Mouse (Mus musculus): ENCODE measurements around the gene Fzd4. TPM values are rescaled to one million over a fixed set of nuclear protein-coding genes. Genes with fewer than 3 reads are reported as not detected.

The Fzd4 gene
- polyA plus RNA-seq, 1 experiment, result 0.60 TPM

DNA sequence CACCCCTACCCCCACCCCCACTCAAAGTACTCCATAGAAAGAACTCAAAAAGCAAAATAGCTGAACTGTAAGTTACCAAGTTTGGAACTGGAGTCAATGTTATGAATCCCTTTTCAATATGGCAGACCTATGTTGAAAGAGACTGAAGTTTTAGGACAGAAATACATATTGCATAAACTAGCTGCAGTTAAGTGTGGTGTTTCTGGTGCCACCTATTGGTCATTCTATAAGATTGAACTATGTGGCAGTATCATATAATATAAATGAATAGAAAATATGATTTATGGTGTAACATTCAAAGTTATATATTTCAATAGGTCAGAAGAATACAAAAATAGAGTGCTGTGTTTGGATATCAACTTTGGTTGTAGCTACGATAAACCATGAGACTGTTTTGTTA is 11.3 kb upstream of the Fzd4 start:
- no peak overlapping the region for H3ac ChIP-seq (ENCODE audit: control insufficient read depth, insufficient read length, low read depth)
- no peaks in the 10 kb centered on the region for H3K79me2 ChIP-seq (ENCODE audit: control insufficient read depth, insufficient read depth)
- TF ChIP-seq MYOG (IDR thresholded peaks at IDR 0.05; ENCODE audit: control insufficient read depth, extremely low read depth, insufficient read length) (no peak), MAX (IDR thresholded peaks at IDR 0.05) (no peak), CTCF (IDR thresholded peaks at IDR 0.05; ENCODE audit: control insufficient read depth, insufficient read depth, insufficient read length) (no peak), FOSL1 (IDR thresholded peaks at IDR 0.05; ENCODE audit: insufficient read depth, low read length, poor library complexity, severe bottlenecking) (no peak), CEBPB (IDR thresholded peaks at IDR 0.05; ENCODE audit: low read depth) (no peak), USF1 (IDR thresholded peaks at IDR 0.05; ENCODE audit: low read depth) (no peak), MYOD1 (IDR thresholded peaks at IDR 0.05; ENCODE audit: control insufficient read depth, insufficient read length, low read depth) (no peak)
- no peaks in the 10 kb centered on the region for H3K79me3 ChIP-seq (ENCODE audit: low read depth)
- H3K27me3 ChIP-seq (ENCODE audit: control insufficient read depth, insufficient read depth, insufficient read length), result no peaks in the 10 kb centered on the region
- H3K4me3 ChIP-seq (ENCODE audit: insufficient read depth, poor library complexity, severe bottlenecking), result no peak overlapping the region
- H3K36me3 ChIP-seq (ENCODE audit: control insufficient read depth, insufficient read depth), result no peaks in the 10 kb centered on the region

DNA sequence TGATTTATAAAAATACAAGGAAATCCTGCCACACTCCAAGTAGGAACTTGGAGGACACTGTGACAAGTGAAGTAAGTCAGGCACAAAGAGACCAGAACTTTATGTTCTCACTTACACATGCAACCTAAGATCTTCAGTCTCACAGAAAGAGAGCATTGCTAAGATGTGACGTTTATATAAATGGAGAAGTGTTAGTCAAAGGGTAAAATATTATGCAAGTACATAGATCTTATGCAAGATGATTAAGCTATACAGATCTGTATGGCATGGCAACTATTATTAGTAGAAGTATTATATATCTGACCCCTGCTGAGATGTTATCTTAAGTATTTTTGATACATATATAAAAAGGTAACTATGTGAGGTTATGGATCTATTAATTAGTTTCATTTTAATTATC is 8.8 kb upstream of the Fzd4 start:
- Histone ChIP-seq H3K27me3 (ENCODE audit: control insufficient read depth, insufficient read depth, insufficient read length) (peaks cover 4% of the 10 kb centered on the region), H3ac (ENCODE audit: control insufficient read depth, insufficient read length, low read depth) (no peak overlapping the region), H3K36me3 (ENCODE audit: control insufficient read depth, insufficient read depth) (no peaks in the 10 kb centered on the region)

GRCm38 (mm10) chr7:89396386-89396785 is 7.8 kb upstream of the Fzd4 start:
- Histone ChIP-seq H3K4me3 (ENCODE audit: insufficient read depth, poor library complexity, severe bottlenecking) (no peak overlapping the region), H3K79me3 (ENCODE audit: low read depth) (no peaks in the 10 kb centered on the region), H3K79me2 (ENCODE audit: control insufficient read depth, insufficient read depth) (no peaks in the 10 kb centered on the region), H3ac (ENCODE audit: control insufficient read depth, insufficient read length, low read depth) (no peak overlapping the region), H3K36me3 (ENCODE audit: control insufficient read depth, insufficient read depth) (no peaks in the 10 kb centered on the region), H3K27me3 (ENCODE audit: control insufficient read depth, insufficient read depth, insufficient read length) (peaks cover 4% of the 10 kb centered on the region)
- TF ChIP-seq MAX (IDR thresholded peaks at IDR 0.05) (no peak), CEBPB (IDR thresholded peaks at IDR 0.05; ENCODE audit: low read depth) (no peak), MYOD1 (IDR thresholded peaks at IDR 0.05; ENCODE audit: control insufficient read depth, insufficient read length, low read depth) (no peak), MYOG (IDR thresholded peaks at IDR 0.05; ENCODE audit: control insufficient read depth, extremely low read depth, insufficient read length) (no peak), USF1 (IDR thresholded peaks at IDR 0.05; ENCODE audit: low read depth) (no peak), FOSL1 (IDR thresholded peaks at IDR 0.05; ENCODE audit: insufficient read depth, low read length, poor library complexity, severe bottlenecking) (no peak), CTCF (IDR thresholded peaks at IDR 0.05; ENCODE audit: control insufficient read depth, insufficient read depth, insufficient read length) (no peak)

More for the DNA sequence above, 8.8 kb upstream of the Fzd4 start:
- H3K79me3 ChIP-seq (ENCODE audit: low read depth), result no peaks in the 10 kb centered on the region
- H3K79me2 ChIP-seq (ENCODE audit: control insufficient read depth, insufficient read depth), result no peaks in the 10 kb centered on the region
- H3K4me3 ChIP-seq (ENCODE audit: insufficient read depth, poor library complexity, severe bottlenecking), result no peak overlapping the region
- TF ChIP-seq USF1 (IDR thresholded peaks at IDR 0.05; ENCODE audit: low read depth), result no peak
- no peak for TF ChIP-seq CTCF (IDR thresholded peaks at IDR 0.05; ENCODE audit: control insufficient read depth, insufficient read depth, insufficient read length)
- TF ChIP-seq FOSL1 (IDR thresholded peaks at IDR 0.05; ENCODE audit: insufficient read depth, low read length, poor library complexity, severe bottlenecking), result no peak

GRCm38 (mm10) chr7:89397837-89398534 is 6.2 kb upstream of the Fzd4 start:
- peaks cover 4% of the 10 kb centered on the region for H3K27me3 ChIP-seq (ENCODE audit: control insufficient read depth, insufficient read depth, insufficient read length)
- H3K79me2 ChIP-seq (ENCODE audit: control insufficient read depth, insufficient read depth), result no peaks in the 10 kb centered on the region
- H3ac ChIP-seq (ENCODE audit: control insufficient read depth, insufficient read length, low read depth), result no peak overlapping the region
- H3K36me3 ChIP-seq (ENCODE audit: control insufficient read depth, insufficient read depth), result no peaks in the 10 kb centered on the region
- TF ChIP-seq MAX (IDR thresholded peaks at IDR 0.05), result no peak
- TF ChIP-seq CEBPB (IDR thresholded peaks at IDR 0.05; ENCODE audit: low read depth), result no peak
- no peak for TF ChIP-seq MYOG (IDR thresholded peaks at IDR 0.05; ENCODE audit: control insufficient read depth, extremely low read depth, insufficient read length)
- TF ChIP-seq FOSL1 (IDR thresholded peaks at IDR 0.05; ENCODE audit: insufficient read depth, low read length, poor library complexity, severe bottlenecking), result no peak
- TF ChIP-seq USF1 (IDR thresholded peaks at IDR 0.05; ENCODE audit: low read depth), result no peak
- no peak for TF ChIP-seq CTCF (IDR thresholded peaks at IDR 0.05; ENCODE audit: control insufficient read depth, insufficient read depth, insufficient read length)
- TF ChIP-seq MYOD1 (IDR thresholded peaks at IDR 0.05; ENCODE audit: control insufficient read depth, insufficient read length, low read depth), result no peak
- H3K79me3 ChIP-seq (ENCODE audit: low read depth), result no peaks in the 10 kb centered on the region
- no peak overlapping the region for H3K4me3 ChIP-seq (ENCODE audit: insufficient read depth, poor library complexity, severe bottlenecking)

GRCm38 (mm10) chr7:89400721-89401120 is 3.4 kb upstream of the Fzd4 start:
- Histone ChIP-seq H3ac (ENCODE audit: control insufficient read depth, insufficient read length, low read depth) (no peak overlapping the region), H3K36me3 (ENCODE audit: control insufficient read depth, insufficient read depth) (no peaks in the 10 kb centered on the region), H3K27me3 (ENCODE audit: control insufficient read depth, insufficient read depth, insufficient read length) (peaks cover 4% of the 10 kb centered on the region), H3K4me3 (ENCODE audit: insufficient read depth, poor library complexity, severe bottlenecking) (no peak overlapping the region), H3K79me2 (ENCODE audit: control insufficient read depth, insufficient read depth) (no peaks in the 10 kb centered on the region), H3K79me3 (ENCODE audit: low read depth) (no peaks in the 10 kb centered on the region)
- TF ChIP-seq MYOD1 (IDR thresholded peaks at IDR 0.05; ENCODE audit: control insufficient read depth, insufficient read length, low read depth) (no peak), USF1 (IDR thresholded peaks at IDR 0.05; ENCODE audit: low read depth) (no peak), MYOG (IDR thresholded peaks at IDR 0.05; ENCODE audit: control insufficient read depth, extremely low read depth, insufficient read length) (no peak), CEBPB (IDR thresholded peaks at IDR 0.05; ENCODE audit: low read depth) (no peak), CTCF (IDR thresholded peaks at IDR 0.05; ENCODE audit: control insufficient read depth, insufficient read depth, insufficient read length) (no peak), FOSL1 (IDR thresholded peaks at IDR 0.05; ENCODE audit: insufficient read depth, low read length, poor library complexity, severe bottlenecking) (no peak), MAX (IDR thresholded peaks at IDR 0.05) (no peak)
